Mouse (Mus musculus): ENCODE measurements around the gene Cnot10. TPM values are rescaled to one million over a fixed set of nuclear protein-coding genes. Genes with fewer than 3 reads are reported as not detected.

Cnot10 gene
- total and polyA plus RNA-seq, 3 experiments, result 49.4 to 67.8 (median 58.3) TPM

- peak; percentile 59; the same call in 1 of the 2 replicates for TF ChIP-seq MYC (IDR thresholded peaks at IDR 0.05; ENCODE audit: low read depth, low read length)
- TF ChIP-seq USF2 (conservative IDR thresholded peaks at IDR 0.05; ENCODE audit: low read depth, low read length), result no peak
- peak; percentile 39; the same call in 1 of the 2 replicates for TF ChIP-seq MEF2A (IDR thresholded peaks at IDR 0.05; ENCODE audit: borderline replicate concordance, low read depth, low read length)
- no peak for TF ChIP-seq ZMIZ1 (IDR thresholded peaks at IDR 0.05; ENCODE audit: low read depth, low read length)
- no peak for TF ChIP-seq CTCF (conservative IDR thresholded peaks at IDR 0.05 in 1 of 2, IDR thresholded peaks at IDR 0.05 in 1 of 2; ENCODE audit: low read depth in 2 of 2, low read length in 2 of 2)
- peak; percentile 36; the same call in 1 of the 2 replicates for TF ChIP-seq MAX (IDR thresholded peaks at IDR 0.05; ENCODE audit: low read length)
- TF ChIP-seq EP300 (IDR thresholded peaks at IDR 0.05; ENCODE audit: low read length), result no peak
- TF ChIP-seq NRF1 (IDR thresholded peaks at IDR 0.05; ENCODE audit: low read depth, low read length), result no peak; the same call in 1 of the 2 replicates
- TF ChIP-seq ETS1 (conservative IDR thresholded peaks at IDR 0.05; ENCODE audit: low read depth, low read length), result 0 out of 2 replicates have a peak, but pooled peaks have one; percentile 7
- TF ChIP-seq IRF4 (IDR thresholded peaks at IDR 0.05; ENCODE audit: low read depth, low read length), result no peak
- no peak for TF ChIP-seq ZNF384 (IDR thresholded peaks at IDR 0.05; ENCODE audit: low read depth, low read length)
- TF ChIP-seq ZKSCAN1 (IDR thresholded peaks at IDR 0.05; ENCODE audit: borderline replicate concordance, low read depth, low read length), result no peak
- TF ChIP-seq ELF1 (IDR thresholded peaks at IDR 0.05; ENCODE audit: low read depth, low read length), result peak; percentile 86
- TF ChIP-seq CHD1 (IDR thresholded peaks at IDR 0.05; ENCODE audit: low read depth, low read length), result no peak
Measured at GRCm38 (mm10) chr9:114650938-114651634, 11.1 kb upstream of the Cnot10 start (continued).

- Histone ChIP-seq H3K36me3 (replicated peaks in 1 of 2; ENCODE audit: control insufficient read depth in 1 of 2, insufficient read depth in 1 of 2, low read length in 1 of 2) (peaks cover 0 to 4% of the 10 kb centered on the region in 2 experiments), H3K4me2 (ENCODE audit: insufficient read depth, low read depth, poor library complexity, severe bottlenecking) (no peak overlapping the region), H3K9ac (ENCODE audit: insufficient read depth, low read depth) (no peak overlapping the region), H3K9me3 (replicated peaks; ENCODE audit: low read length) (peaks cover 13% of the 10 kb centered on the region), H3K4me3 (replicated peaks in 1 of 3; ENCODE audit: low read depth in 2 of 3, low read length in 2 of 3, poor library complexity in 1 of 3) (no peak overlapping the region), H3K79me2 (replicated peaks; ENCODE audit: control insufficient read depth, extremely low read depth, insufficient read depth, poor library complexity, severe bottlenecking) (no peaks in the 10 kb centered on the region), H3K27ac (ENCODE audit: insufficient read depth, low read depth) (no peak overlapping the region), H3K4me1 (ENCODE audit: control insufficient read depth in 1 of 2, insufficient read depth in 2 of 2) (peaks cover 5 to 12% of the 10 kb centered on the region in 2 experiments; a peak in 3 of 4 replicates), H3K27me3 (replicated peaks) (no peaks in the 10 kb centered on the region)
- dilution Hi-C loops (cut with MboI; ENCODE audit: extremely low pct_ligation_motif_present, extremely low pct_unique_long_range_greater_than_20kb, low sequenced_read_pairs) (no loop called here), in situ Hi-C loops (cut with MboI; ENCODE audit: low pct_ligation_motif_present, low pct_unique_long_range_greater_than_20kb, low sequenced_read_pairs) (loop anchor here (10.0 kb wide), 3 partner anchors 75 to 275 kb away; no protein-coding TSS in a partner anchor)
- DNase-seq (ENCODE audit: extremely low read depth), result no peak
- TF ChIP-seq RAD21 (IDR thresholded peaks at IDR 0.05; ENCODE audit: low read depth, low read length), result no peak
- no peak for TF ChIP-seq ZKSCAN1 (IDR thresholded peaks at IDR 0.05; ENCODE audit: borderline replicate concordance, low read depth, low read length)
- TF ChIP-seq ZC3H11A (IDR thresholded peaks at IDR 0.05; ENCODE audit: low read depth, low read length), result no peak
- no peak for TF ChIP-seq SIN3A (IDR thresholded peaks at IDR 0.05; ENCODE audit: low read length)
- no peak for TF ChIP-seq USF1 (IDR thresholded peaks at IDR 0.05; ENCODE audit: low read depth, low read length)
- TF ChIP-seq GABPA (IDR thresholded peaks at IDR 0.05; ENCODE audit: insufficient replicate concordance, low read depth, low read length), result no peak
- no peak for TF ChIP-seq EP300 (IDR thresholded peaks at IDR 0.05; ENCODE audit: low read length)
- no peak for TF ChIP-seq NELFE (IDR thresholded peaks at IDR 0.05; ENCODE audit: low read depth, low read length)
- no peak for TF ChIP-seq IRF4 (IDR thresholded peaks at IDR 0.05; ENCODE audit: low read depth, low read length)
- no peak for TF ChIP-seq MAX (IDR thresholded peaks at IDR 0.05; ENCODE audit: low read length)
- TF ChIP-seq KAT2A (IDR thresholded peaks at IDR 0.05; ENCODE audit: insufficient replicate concordance, low read length), result no peak
- TF ChIP-seq RCOR1 (conservative IDR thresholded peaks at IDR 0.05; ENCODE audit: low read depth, low read length), result no peak
Measured at GRCm38 (mm10) chr9:114649371-114649770, 9.4 kb upstream of the Cnot10 start.

Data from CH12.LX (cell line).